Mouse (Mus musculus): ENCODE measurements around the gene Brpf1. TPM values are rescaled to one million over a fixed set of nuclear protein-coding genes. Genes with fewer than 3 reads are reported as not detected.

The Brpf1 gene
- 19.9 and 20.3 TPM in 2 replicates for polyA plus RNA-seq (2015; fragmentation: Nextera tagmentation; extraction: Ambion mirVana)

- peak within 1 kb of the TSS; percentile 88 for H3K4me3 ChIP-seq (replicated peaks; ENCODE audit: low read length)
- H3K4me1 ChIP-seq (replicated peaks; ENCODE audit: control insufficient read depth, insufficient read depth, low read length), result peaks cover 21% of the 10 kb centered on the region
- ATAC-seq, result peak; percentile 64
- H3K27me3 ChIP-seq (replicated peaks; ENCODE audit: control insufficient read depth, insufficient read depth, low read length), result no peaks in the 10 kb centered on the region
- WGBS, result under 1% methylated on average over 32 of the region's 32 CpGs
- H3K9ac ChIP-seq (replicated peaks; ENCODE audit: low read depth, low read length), result peak within 1 kb of the TSS; percentile 84
- peak within 1 kb of the TSS; percentile 97 for H3K27ac ChIP-seq (ENCODE audit: low read length)
- H3K9me3 ChIP-seq (ENCODE audit: control insufficient read depth, low read length), result no peaks in the 10 kb centered on the region
- H3K4me2 ChIP-seq (ENCODE audit: low read length), result peak within 1 kb of the TSS; percentile 87
- H3K36me3 ChIP-seq (ENCODE audit: control insufficient read depth, insufficient read depth), result no peaks in the 10 kb centered on the region
These were observed at the start of gene Brpf1 for GRCm38 (mm10) chr6:113306986-113307349. TSS of gene Brpf1 (plus strand) at chr6:113307137.

DNA sequence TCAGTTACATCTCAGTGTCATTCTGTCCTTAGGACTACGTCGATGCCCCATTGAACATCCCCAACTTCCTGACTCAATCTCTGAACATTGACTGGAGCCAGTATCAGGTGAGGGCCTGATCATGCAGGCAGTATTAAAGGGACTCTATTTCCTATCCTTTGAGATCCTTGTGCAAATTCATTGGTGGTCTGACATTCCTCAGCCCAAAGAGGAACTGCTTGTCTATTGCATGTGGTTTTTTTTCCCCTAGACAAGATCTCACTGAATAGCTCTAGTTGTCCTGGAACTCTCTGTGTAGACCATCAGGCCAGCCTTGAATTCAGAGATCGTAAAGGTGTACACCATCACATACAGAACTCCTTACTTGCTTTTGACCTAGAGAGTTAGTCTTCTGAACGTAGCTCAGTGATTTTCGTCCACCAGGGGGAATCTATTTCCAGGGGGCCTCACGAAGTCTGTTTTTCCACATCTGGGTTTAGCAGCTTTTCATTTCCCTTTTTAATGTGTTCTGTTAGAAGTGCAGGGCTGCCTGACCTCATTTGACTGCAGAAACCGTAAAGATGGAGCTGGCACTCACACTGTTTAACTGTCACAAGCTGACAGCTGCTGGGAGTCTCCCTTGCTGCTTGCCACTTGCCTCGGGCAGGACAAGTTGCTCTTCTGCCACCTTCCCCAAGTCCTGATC lies 45.6 kb upstream of the Brpf1 start:
- WGBS, result 88% methylated on average over 8 of the region's 8 CpGs
- H3K9me3 ChIP-seq (ENCODE audit: control insufficient read depth, low read length), result no peaks in the 10 kb centered on the region
- no peak for ATAC-seq
- no peaks in the 10 kb centered on the region for H3K4me1 ChIP-seq (replicated peaks; ENCODE audit: control insufficient read depth, insufficient read depth, low read length)
- H3K36me3 ChIP-seq (ENCODE audit: control insufficient read depth, insufficient read depth), result peaks cover 38% of the 10 kb centered on the region
- H3K27ac ChIP-seq (ENCODE audit: low read length), result no peak overlapping the region
- H3K27me3 ChIP-seq (replicated peaks; ENCODE audit: control insufficient read depth, insufficient read depth, low read length), result no peaks in the 10 kb centered on the region
- H3K9ac ChIP-seq (replicated peaks; ENCODE audit: low read depth, low read length), result no peak overlapping the region
- H3K4me2 ChIP-seq (ENCODE audit: low read length), result no peak overlapping the region
- no peak overlapping the region for H3K4me3 ChIP-seq (replicated peaks; ENCODE audit: low read length)

DNA sequence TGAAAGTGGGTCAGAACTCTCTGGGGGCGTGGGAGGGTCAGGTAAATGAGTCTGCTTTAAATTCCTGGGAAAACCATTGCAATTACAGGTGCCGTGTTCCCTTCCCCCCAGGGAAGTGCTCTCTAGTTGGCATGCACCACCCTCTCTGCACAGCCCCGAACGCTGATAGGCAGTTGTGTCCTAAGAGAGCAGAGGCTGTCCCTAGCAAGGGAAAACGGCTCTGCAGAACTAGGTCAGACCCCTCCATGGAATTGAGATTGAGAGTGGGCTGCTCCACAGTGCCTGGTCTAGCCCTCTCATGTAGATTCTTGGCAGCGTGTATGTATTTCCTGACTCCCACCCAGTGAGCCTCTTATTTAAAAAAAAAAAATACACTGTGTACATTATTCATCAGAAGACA lies 43.4 kb upstream of the Brpf1 start:
- no peak overlapping the region for H3K4me3 ChIP-seq (replicated peaks; ENCODE audit: low read length)
- no peak overlapping the region for H3K9ac ChIP-seq (replicated peaks; ENCODE audit: low read depth, low read length)
- H3K4me1 ChIP-seq (replicated peaks; ENCODE audit: control insufficient read depth, insufficient read depth, low read length), result no peaks in the 10 kb centered on the region
- no peak for ATAC-seq
- no peaks in the 10 kb centered on the region for H3K27me3 ChIP-seq (replicated peaks; ENCODE audit: control insufficient read depth, insufficient read depth, low read length)
- no peak overlapping the region for H3K4me2 ChIP-seq (ENCODE audit: low read length)
- 90% methylated on average over 6 of the region's 6 CpGs for WGBS
- H3K27ac ChIP-seq (ENCODE audit: low read length), result no peak overlapping the region
- peaks cover 36% of the 10 kb centered on the region for H3K36me3 ChIP-seq (ENCODE audit: control insufficient read depth, insufficient read depth)
- no peaks in the 10 kb centered on the region for H3K9me3 ChIP-seq (ENCODE audit: control insufficient read depth, low read length)

GRCm38 (mm10) chr6:113264429-113264828 lies 42.5 kb upstream of the Brpf1 start:
- no peak overlapping the region for H3K4me3 ChIP-seq (replicated peaks; ENCODE audit: low read length)
- peaks cover 41% of the 10 kb centered on the region for H3K36me3 ChIP-seq (ENCODE audit: control insufficient read depth, insufficient read depth)
- H3K9me3 ChIP-seq (ENCODE audit: control insufficient read depth, low read length), result no peaks in the 10 kb centered on the region
- no peak overlapping the region for H3K4me2 ChIP-seq (ENCODE audit: low read length)
- WGBS, result 93% methylated on average over 8 of the region's 8 CpGs
- no peak overlapping the region for H3K9ac ChIP-seq (replicated peaks; ENCODE audit: low read depth, low read length)
- H3K4me1 ChIP-seq (replicated peaks; ENCODE audit: control insufficient read depth, insufficient read depth, low read length), result no peaks in the 10 kb centered on the region
- no peaks in the 10 kb centered on the region for H3K27me3 ChIP-seq (replicated peaks; ENCODE audit: control insufficient read depth, insufficient read depth, low read length)
- H3K27ac ChIP-seq (ENCODE audit: low read length), result no peak overlapping the region
- ATAC-seq, result no peak

GRCm38 (mm10) chr6:113266996-113267655 lies 39.8 kb upstream of the Brpf1 start:
- Histone ChIP-seq H3K36me3 (ENCODE audit: control insufficient read depth, insufficient read depth) (peaks cover 49% of the 10 kb centered on the region), H3K27ac (ENCODE audit: low read length) (no peak overlapping the region), H3K9ac (replicated peaks; ENCODE audit: low read depth, low read length) (no peak overlapping the region), H3K4me2 (ENCODE audit: low read length) (no peak overlapping the region), H3K4me1 (replicated peaks; ENCODE audit: control insufficient read depth, insufficient read depth, low read length) (no peaks in the 10 kb centered on the region), H3K27me3 (replicated peaks; ENCODE audit: control insufficient read depth, insufficient read depth, low read length) (no peaks in the 10 kb centered on the region), H3K4me3 (replicated peaks; ENCODE audit: low read length) (no peak overlapping the region), H3K9me3 (ENCODE audit: control insufficient read depth, low read length) (no peaks in the 10 kb centered on the region)
- no peak for ATAC-seq
- WGBS, result 87% methylated on average over 7 of the region's 7 CpGs

DNA sequence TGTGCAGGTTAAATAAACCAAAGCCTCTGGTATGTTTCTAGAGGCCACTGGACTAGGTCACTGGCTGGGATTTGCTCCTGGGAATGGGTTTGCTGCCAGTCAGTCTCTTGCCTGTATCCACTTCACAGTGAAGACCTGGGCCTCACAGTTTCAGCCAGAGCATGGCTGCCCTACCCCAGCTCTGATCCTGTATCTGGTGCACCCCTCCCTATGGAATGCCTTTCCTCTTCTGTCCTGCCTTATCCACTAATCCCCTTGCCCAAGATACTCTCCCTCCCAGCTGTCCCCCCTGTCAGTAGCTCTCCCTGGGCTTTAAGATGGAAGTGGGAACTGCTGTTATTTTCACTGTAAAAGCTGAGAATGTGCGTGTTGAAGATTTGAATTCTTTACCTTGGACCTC lies 38.9 kb upstream of the Brpf1 start:
- Histone ChIP-seq H3K4me1 (replicated peaks; ENCODE audit: control insufficient read depth, insufficient read depth, low read length) (no peaks in the 10 kb centered on the region), H3K4me3 (replicated peaks; ENCODE audit: low read length) (no peak overlapping the region), H3K36me3 (ENCODE audit: control insufficient read depth, insufficient read depth) (peaks cover 45% of the 10 kb centered on the region), H3K9ac (replicated peaks; ENCODE audit: low read depth, low read length) (no peak overlapping the region), H3K27ac (ENCODE audit: low read length) (no peak overlapping the region), H3K9me3 (ENCODE audit: control insufficient read depth, low read length) (no peaks in the 10 kb centered on the region), H3K4me2 (ENCODE audit: low read length) (no peak overlapping the region), H3K27me3 (replicated peaks; ENCODE audit: control insufficient read depth, insufficient read depth, low read length) (no peaks in the 10 kb centered on the region)
- 94% methylated on average over 1 of the region's 1 CpGs for WGBS
- no peak for ATAC-seq

DNA sequence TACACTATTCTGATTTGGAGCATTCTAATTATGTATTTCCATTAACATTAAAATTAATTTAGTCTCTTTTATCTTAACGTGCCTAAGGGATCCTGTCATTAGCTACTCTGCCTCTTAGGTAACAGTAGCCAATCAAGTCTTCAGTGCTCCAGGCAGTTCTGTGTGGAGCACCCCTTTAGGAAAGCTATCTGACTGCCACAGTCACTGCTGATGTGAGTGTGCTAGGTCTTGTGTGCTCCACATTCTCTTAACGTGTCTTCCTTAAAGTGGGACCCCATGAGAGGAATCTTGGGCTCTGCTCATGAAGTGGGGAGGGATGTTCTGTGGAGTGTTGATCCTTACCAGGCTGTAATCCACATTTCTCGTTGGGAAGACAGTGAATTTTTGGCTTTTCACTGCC lies 34.6 kb upstream of the Brpf1 start:
- ATAC-seq, result no peak
- 82% methylated on average over 3 of the region's 3 CpGs for WGBS
- H3K4me2 ChIP-seq (ENCODE audit: low read length), result no peak overlapping the region
- no peak overlapping the region for H3K27ac ChIP-seq (ENCODE audit: low read length)
- peaks cover 33% of the 10 kb centered on the region for H3K36me3 ChIP-seq (ENCODE audit: control insufficient read depth, insufficient read depth)
- H3K4me3 ChIP-seq (replicated peaks; ENCODE audit: low read length), result no peak overlapping the region
- no peaks in the 10 kb centered on the region for H3K4me1 ChIP-seq (replicated peaks; ENCODE audit: control insufficient read depth, insufficient read depth, low read length)
- no peak overlapping the region for H3K9ac ChIP-seq (replicated peaks; ENCODE audit: low read depth, low read length)
- H3K27me3 ChIP-seq (replicated peaks; ENCODE audit: control insufficient read depth, insufficient read depth, low read length), result no peaks in the 10 kb centered on the region
- H3K9me3 ChIP-seq (ENCODE audit: control insufficient read depth, low read length), result no peaks in the 10 kb centered on the region

DNA sequence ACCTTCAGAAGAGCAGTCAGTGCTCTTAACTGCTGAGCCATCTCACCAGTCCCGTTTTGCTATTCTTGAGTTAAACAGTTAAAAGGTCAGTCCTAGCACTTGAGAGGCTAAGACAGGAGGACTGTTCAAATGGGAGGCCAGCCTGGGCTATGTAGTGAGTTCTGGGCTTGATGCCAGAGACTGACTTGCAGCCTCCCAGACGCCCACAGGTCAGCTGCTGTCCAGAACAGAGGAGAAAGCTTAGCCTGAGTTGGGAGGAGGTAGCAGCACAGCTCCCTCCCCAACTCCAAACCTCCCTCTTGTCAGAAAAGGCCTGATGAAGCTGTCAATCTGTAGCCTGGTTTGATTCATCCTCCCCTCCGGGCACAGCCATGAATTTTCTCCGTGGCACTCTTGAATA lies 30.1 kb upstream of the Brpf1 start:
- Histone ChIP-seq H3K4me3 (replicated peaks; ENCODE audit: low read length) (no peak overlapping the region), H3K36me3 (ENCODE audit: control insufficient read depth, insufficient read depth) (peaks cover 15% of the 10 kb centered on the region), H3K27me3 (replicated peaks; ENCODE audit: control insufficient read depth, insufficient read depth, low read length) (peaks cover 7% of the 10 kb centered on the region; the same call in 1 of the 2 replicates), H3K9ac (replicated peaks; ENCODE audit: low read depth, low read length) (no peak overlapping the region), H3K4me1 (replicated peaks; ENCODE audit: control insufficient read depth, insufficient read depth, low read length) (peaks cover 1% of the 10 kb centered on the region; the same call in 1 of the 2 replicates), H3K27ac (ENCODE audit: low read length) (no peak overlapping the region), H3K9me3 (ENCODE audit: control insufficient read depth, low read length) (no peaks in the 10 kb centered on the region), H3K4me2 (ENCODE audit: low read length) (no peak overlapping the region)
- 70% methylated on average over 4 of the region's 4 CpGs for WGBS
- ATAC-seq, result no peak

DNA sequence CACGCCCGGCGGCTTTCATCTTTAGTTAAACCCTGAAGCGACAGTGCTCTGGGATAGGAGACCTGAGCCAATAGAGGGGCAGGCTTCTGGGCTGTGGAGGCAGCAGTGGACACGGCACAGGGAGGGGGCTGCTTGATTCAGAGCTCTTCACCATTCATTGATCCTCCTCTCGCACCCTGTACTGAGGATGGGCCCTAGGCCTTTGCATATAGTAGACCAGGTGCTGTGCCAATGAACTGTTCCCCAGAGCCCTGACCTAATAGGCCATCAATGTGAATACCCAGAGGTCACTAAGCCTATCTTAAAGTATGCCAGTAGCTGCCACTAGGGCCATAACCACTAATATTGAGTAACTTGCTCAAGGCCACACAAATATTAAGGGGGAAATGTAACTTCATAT lies 25.3 kb upstream of the Brpf1 start:
- Histone ChIP-seq H3K27me3 (replicated peaks; ENCODE audit: control insufficient read depth, insufficient read depth, low read length) (peaks cover 26% of the 10 kb centered on the region), H3K4me1 (replicated peaks; ENCODE audit: control insufficient read depth, insufficient read depth, low read length) (peaks cover 15% of the 10 kb centered on the region), H3K9me3 (ENCODE audit: control insufficient read depth, low read length) (no peaks in the 10 kb centered on the region), H3K4me2 (ENCODE audit: low read length) (peak overlapping the region; percentile 46; the same call in 1 of the 2 replicates), H3K27ac (ENCODE audit: low read length) (no peak overlapping the region), H3K9ac (replicated peaks; ENCODE audit: low read depth, low read length) (no peak overlapping the region), H3K4me3 (replicated peaks; ENCODE audit: low read length) (no peak overlapping the region), H3K36me3 (ENCODE audit: control insufficient read depth, insufficient read depth) (peaks cover 6% of the 10 kb centered on the region)
- ATAC-seq, result 0 out of 2 replicates have a peak, but pooled peaks have one; percentile 9
- WGBS, result 65% methylated on average over 6 of the region's 6 CpGs
